Mouse (Mus musculus) MEL (cell line): ENCODE results near the gene Cdhr5. TPM values are rescaled to one million over a fixed set of nuclear protein-coding genes. Genes with fewer than 3 reads are reported as not detected.

Experiments
- DNase-seq: peaks from one replicate; pipeline ENCODE4 v3.0.0; 2011; ENCODE audit warnings: low read depth, low spot score
- H3K27ac ChIP-seq: 2 replicates; pipeline ENCODE4 v1.5.1; 2012; ENCODE audit warnings: low read depth, mild to moderate bottlenecking, control low read depth, low read length, moderate library complexity; ENCODE audit not compliant: control insufficient read depth
- H3K27me3 ChIP-seq, 2 experiments: fragments of 150-350 bp in 1 of 2; sonication (generic) in 1 of 2; 2 replicates each; pipeline ENCODE4 v1.6.1; 2012; ENCODE audit warnings: low read length in 2 of 2, mild to moderate bottlenecking in 2 of 2, improper control_type of control experiment in 1 of 2, moderate library complexity in 1 of 2; ENCODE audit not compliant: insufficient read depth in 2 of 2, control insufficient read depth in 1 of 2
- H3K36me3 ChIP-seq, 2 experiments: 2 replicates each; pipeline ENCODE4 v1.6.1; 2012 to 2014; ENCODE audit warnings: low read length in 2 of 2, improper control_type of control experiment in 1 of 2, inconsistent platforms in 1 of 2, mild to moderate bottlenecking in 1 of 2; ENCODE audit not compliant: insufficient read depth in 2 of 2, control insufficient read depth in 1 of 2
- H3K4me1 ChIP-seq, 2 experiments: fragments of 150-350 bp in 1 of 2; sonication (generic) in 1 of 2; 2 replicates each; pipeline ENCODE4 v1.6.1; 2012; ENCODE audit warnings: low read length in 2 of 2, improper control_type of control experiment in 1 of 2, mild to moderate bottlenecking in 1 of 2; ENCODE audit not compliant: insufficient read depth in 2 of 2, control insufficient read depth in 1 of 2
- H3K4me3 ChIP-seq, 2 experiments: fragments of 150-350 bp in 1 of 2; sonication (generic) in 1 of 2; 2 replicates each; pipeline ENCODE4 v1.5.1; 2012; ENCODE audit warnings: low read depth in 2 of 2, low read length in 2 of 2, mild to moderate bottlenecking in 2 of 2, moderate library complexity in 2 of 2, control low read depth in 1 of 2, improper control_type of control experiment in 1 of 2; ENCODE audit not compliant: control insufficient read depth in 1 of 2, insufficient read depth in 1 of 2
- H3K79me2 ChIP-seq: 2 replicates; pipeline ENCODE4 v1.6.1; 2012; ENCODE audit warnings: mild to moderate bottlenecking, low read length, moderate library complexity; ENCODE audit not compliant: control insufficient read depth, poor library complexity, insufficient read depth
- H3K9ac ChIP-seq: 2 replicates; pipeline ENCODE4 v1.6.1; 2012; ENCODE audit warnings: low read depth, mild to moderate bottlenecking, control low read depth, low read length, moderate library complexity; ENCODE audit not compliant: control insufficient read depth, poor library complexity, severe bottlenecking
- H3K9me3 ChIP-seq: fragments of 150-350 bp; sonication (generic); replicated peaks from 2 replicates; pipeline ENCODE4 v1.6.1; 2012; ENCODE audit warnings: mild to moderate bottlenecking, low read length, improper control_type of control experiment, moderate library complexity; ENCODE audit not compliant: insufficient read depth
- CHD2 ChIP-seq: IDR thresholded peaks from 2 replicates; pipeline ENCODE4 v1.6.1; 2011; ENCODE audit warnings: low read length, improper control_type of control experiment
- CTCF ChIP-seq, 3 experiments: IDR thresholded peaks in 2 of 3; conservative IDR thresholded peaks in 1 of 3; 2 replicates each; pipeline ENCODE4 v1.5.1; 2011 to 2012; ENCODE audit warnings: low read length in 3 of 3, low read depth in 2 of 3, mild to moderate bottlenecking in 2 of 3, improper control_type of control experiment in 1 of 3, inconsistent platforms in 1 of 3, mixed read lengths in 1 of 3, moderate library complexity in 1 of 3; ENCODE audit not compliant: control insufficient read depth in 1 of 3, insufficient read depth in 1 of 3, poor library complexity in 1 of 3, severe bottlenecking in 1 of 3
- ELF1 ChIP-seq: IDR thresholded peaks from 2 replicates; pipeline ENCODE4 v1.6.1; 2014; ENCODE audit warnings: low read depth, mild to moderate bottlenecking, inconsistent platforms, low read length, improper control_type of control experiment, moderate library complexity
- ETS1 ChIP-seq: IDR thresholded peaks from 2 replicates; pipeline ENCODE4 v1.6.1; 2012; ENCODE audit warnings: low read depth, mild to moderate bottlenecking, inconsistent platforms, low read length, improper control_type of control experiment, moderate library complexity
- GABPA ChIP-seq: IDR thresholded peaks from 2 replicates; pipeline ENCODE4 v1.6.1; 2012; ENCODE audit warnings: low read depth, mild to moderate bottlenecking, inconsistent platforms, low read length, improper control_type of control experiment, moderate library complexity
- HCFC1 ChIP-seq: IDR thresholded peaks from 2 replicates; pipeline ENCODE4 v1.6.1; 2012; ENCODE audit warnings: low read depth, mild to moderate bottlenecking, inconsistent platforms, low read length, improper control_type of control experiment, moderate library complexity
- KAT2A ChIP-seq: conservative IDR thresholded peaks from 2 replicates; pipeline ENCODE4 v1.6.1; 2012; ENCODE audit warnings: low read depth, low read length, improper control_type of control experiment, inconsistent platforms
- MAFK ChIP-seq: IDR thresholded peaks from 2 replicates; pipeline ENCODE4 v1.6.1; 2011; ENCODE audit warnings: low read depth, mild to moderate bottlenecking, low read length, improper control_type of control experiment, borderline replicate concordance
- MYB ChIP-seq: IDR thresholded peaks from 2 replicates; pipeline ENCODE4 v1.6.1; 2011; ENCODE audit warnings: mild to moderate bottlenecking, low read depth, low read length, improper control_type of control experiment
- NELFE ChIP-seq: IDR thresholded peaks from 2 replicates; pipeline ENCODE4 v1.6.1; 2011; ENCODE audit warnings: low read depth, low read length, improper control_type of control experiment
- POLR2A ChIP-seq, 2 experiments: IDR thresholded peaks; 2 replicates each; pipeline ENCODE4 v1.6.1; 2011 to 2012; ENCODE audit warnings: low read length in 2 of 2, mild to moderate bottlenecking in 2 of 2, control low read depth in 1 of 2, improper control_type of control experiment in 1 of 2, low read depth in 1 of 2, moderate library complexity in 1 of 2; ENCODE audit not compliant: control insufficient read depth in 1 of 2, insufficient read depth in 1 of 2, poor library complexity in 1 of 2
- POLR2AphosphoS2 ChIP-seq: IDR thresholded peaks from 2 replicates; pipeline ENCODE4 v1.6.1; 2011; ENCODE audit warnings: low read length, improper control_type of control experiment
- RAD21 ChIP-seq: IDR thresholded peaks from 2 replicates; pipeline ENCODE4 v1.6.1; 2011; ENCODE audit warnings: mild to moderate bottlenecking, low read depth, low read length, improper control_type of control experiment
- SIN3A ChIP-seq: IDR thresholded peaks from 2 replicates; pipeline ENCODE4 v1.6.1; 2012; ENCODE audit warnings: low read length, improper control_type of control experiment, inconsistent platforms
- SMC3 ChIP-seq: IDR thresholded peaks from 2 replicates; pipeline ENCODE4 v1.6.1; 2011; ENCODE audit warnings: low read depth, low read length, improper control_type of control experiment
- TAL1 ChIP-seq: IDR thresholded peaks from 2 replicates; pipeline ENCODE4 v1.6.1; 2012; ENCODE audit warnings: mild to moderate bottlenecking, inconsistent platforms, low read length, moderate library complexity, mixed read lengths
- USF1 ChIP-seq: IDR thresholded peaks from 2 replicates; pipeline ENCODE4 v1.6.1; 2014; ENCODE audit warnings: low read depth, mild to moderate bottlenecking, inconsistent platforms, low read length, improper control_type of control experiment, moderate library complexity
- ZC3H11A ChIP-seq: IDR thresholded peaks from 2 replicates; pipeline ENCODE4 v1.6.1; 2012; ENCODE audit warnings: low read depth, mild to moderate bottlenecking, inconsistent platforms, low read length, improper control_type of control experiment
- polyA plus RNA-seq, 2 experiments: library from polyadenylated mRNA; stranded (reverse) in 1 of 2; unstranded in 1 of 2; fragments of >175 nt in 1 of 2; fragments of >200 nt in 1 of 2; gene quantifications; 2 replicates each; pipeline versions ENCODE4 v1.2.1 to v1.2.4; 2012; ENCODE audit warnings: low replicate concordance in 2 of 2, low read depth in 1 of 2; ENCODE audit not compliant: insufficient read length in 2 of 2, insufficient read depth in 1 of 2, missing spikeins in 1 of 2
- total RNA-seq: library from RNA; depleted of rRNA; stranded (reverse); fragments of 300-350 nt; gene quantifications from 2 replicates; pipeline ENCODE4 v1.2.3, GENCODE M21; 2012

The Cdhr5 gene
- total and polyA plus RNA-seq, 3 experiments: not detected

- Histone ChIP-seq H3K4me3 (no peak overlapping the region), H3K9ac (no peak overlapping the region), H3K9me3 (no peaks in the 10 kb centered on the region), H3K36me3 (no peaks in the 10 kb centered on the region; a peak in 1 of 4 replicates), H3K79me2 (no peaks in the 10 kb centered on the region), H3K4me1 (peaks cover 2 to 3% of the 10 kb centered on the region in 2 experiments; a peak in 2 of 4 replicates), H3K27ac (no peak overlapping the region), H3K27me3 (no peaks in the 10 kb centered on the region)
- TF ChIP-seq CTCF (IDR thresholded peaks at IDR 0.05 in 2 of 3, conservative IDR thresholded peaks at IDR 0.05 in 1 of 3; ENCODE audit: control insufficient read depth in 1 of 3, insufficient read depth in 1 of 3, low read depth in 2 of 3, low read length in 3 of 3, poor library complexity in 1 of 3, severe bottlenecking in 1 of 3) (no peak), CHD2 (no peak), KAT2A (no peak), ELF1 (no peak)
- no peak for DNase-seq
Measured at GRCm38 (mm10) chr7:141269273-141269545, 7.4 kb downstream of the Cdhr5 start.

GRCm38 (mm10) chr7:141268466-141269272 lies 7.9 kb downstream of the Cdhr5 start:
- Histone ChIP-seq H3K27ac (no peak overlapping the region), H3K9ac (no peak overlapping the region), H3K4me3 (no peak overlapping the region), H3K9me3 (no peaks in the 10 kb centered on the region), H3K79me2 (no peaks in the 10 kb centered on the region), H3K27me3 (no peaks in the 10 kb centered on the region), H3K36me3 (no peaks in the 10 kb centered on the region; a peak in 1 of 4 replicates), H3K4me1 (peaks cover 2 to 3% of the 10 kb centered on the region in 2 experiments; a peak in 2 of 4 replicates)
- no peak for DNase-seq
- no peak for TF ChIP-seq POLR2AphosphoS2
- no peak for TF ChIP-seq SMC3
- no peak for TF ChIP-seq HCFC1
- TF ChIP-seq USF1: no peak
- TF ChIP-seq ELF1: no peak
- no peak for TF ChIP-seq MAFK
- TF ChIP-seq MYB: no peak
- no peak for TF ChIP-seq SIN3A
- no peak for TF ChIP-seq TAL1
- TF ChIP-seq ZC3H11A: no peak
- no peak for TF ChIP-seq POLR2A (IDR thresholded peaks at IDR 0.05; ENCODE audit: control insufficient read depth in 1 of 2, insufficient read depth in 1 of 2, low read depth in 1 of 2, low read length in 2 of 2, poor library complexity in 1 of 2)
- no peak for TF ChIP-seq GABPA
- no peak for TF ChIP-seq RAD21
- TF ChIP-seq NELFE: no peak
- no peak for TF ChIP-seq ETS1
